ENCODE assay signal across 28 mouse cellular contexts in genomic region chr13:70412788-70413187, GRCm38 (mm10).
DNase-seq lines count a peak whose midpoint lies in the region; ATAC-seq and TF ChIP-seq lines count a peak whose summit lies in the region.
"Had no signal": no experiment of that assay in that cellular context is flagged by ENCODE, and none has a peak within 500 bp of the region (broad histone marks: within the 10 kb centered on the region; RNA-seq: fewer than 3 reads in every experiment).

No protein-coding gene starts in this region.

- no peak overlapping the region for H3K27ac ChIP-seq in layer of hippocampus, adult 2 months
- H3K27ac ChIP-seq in hindbrain, embryonic 13.5 days = no peak overlapping the region
- H3K27ac ChIP-seq in midbrain, embryonic 15.5 days = no peak overlapping the region; the same call in 1 of the 2 replicates
- H3K27ac ChIP-seq: embryonic facial prominence, embryonic 12.5 days; hindbrain, embryonic 15.5 days; left cerebral cortex, adult 2 months; liver, embryonic 15.5 days; neural tube, embryonic 13.5 days had no signal

- TF ChIP-seq CTCF in layer of hippocampus, adult 2 months (conservative IDR thresholded peaks at IDR 0.05) = peak; percentile 39

- 22% methylated on average over 1 of the region's 1 CpGs for WGBS in hindbrain, embryonic 13.5 days
- 31% methylated on average over 1 of the region's 1 CpGs for WGBS in midbrain, embryonic 15.5 days

- no peak overlapping the region for H3K4me3 ChIP-seq in layer of hippocampus, adult 2 months
- H3K4me3 ChIP-seq in hindbrain, embryonic 13.5 days = no peak overlapping the region
- H3K4me3 ChIP-seq in midbrain, embryonic 15.5 days = no peak overlapping the region
- H3K4me3 ChIP-seq: embryonic facial prominence, embryonic 12.5 days; heart, embryonic 12.5 days; hindbrain, embryonic 15.5 days; left cerebral cortex, adult 2 months; liver, embryonic 15.5 days; myocyte; neural tube, embryonic 13.5 days had no signal

- H3K27me3 ChIP-seq in hindbrain, embryonic 13.5 days = no peaks in the 10 kb centered on the region
- H3K27me3 ChIP-seq in midbrain, embryonic 15.5 days (replicated peaks) = no peaks in the 10 kb centered on the region
- H3K27me3 ChIP-seq: embryonic facial prominence, embryonic 12.5 days; heart, embryonic 12.5 days; hindbrain, embryonic 15.5 days; liver, embryonic 15.5 days; neural tube, embryonic 13.5 days had no signal

- peak; percentile 2 for DNase-seq in embryo, embryonic 10.5 days (ENCODE audit: low spot score)
- DNase-seq in embryo, embryonic 10 days (ENCODE audit: low spot score) = no peak
- DNase-seq in layer of hippocampus, adult 2 months (ENCODE audit: low spot score in 2 of 2) = no peak
- no peak for DNase-seq in layer of hippocampus, postnatal 14 days (ENCODE audit: low spot score in 2 of 2)
- no peak for DNase-seq in lung, adult 18-20 months
- DNase-seq in kidney, postnatal 10 days = no peak
- DNase-seq: adrenal gland, adult 8-10 months; cerebellum, adult 2 months; cerebellum, postnatal 36 days; heart, postnatal 10 days; kidney, postnatal 4 days; layer of hippocampus, adult 9-11 months; lung, postnatal 4 days; retina, postnatal 1 day; right cerebral cortex, postnatal 25 days; spleen, adult 18-20 months; thymus, postnatal 14 days had no signal

- no peaks in the 10 kb centered on the region for H3K36me3 ChIP-seq in hindbrain, embryonic 13.5 days
- no peaks in the 10 kb centered on the region for H3K36me3 ChIP-seq in midbrain, embryonic 15.5 days (replicated peaks)
- H3K36me3 ChIP-seq: embryonic facial prominence, embryonic 12.5 days; heart, embryonic 12.5 days; hindbrain, embryonic 15.5 days; liver, embryonic 15.5 days; neural tube, embryonic 13.5 days had no signal

- H3K4me1 ChIP-seq in hindbrain, embryonic 13.5 days (replicated peaks) = no peaks in the 10 kb centered on the region
- H3K4me1 ChIP-seq in midbrain, embryonic 15.5 days = 0 out of 2 replicates have a peak, but pooled peaks cover 1% of the 10 kb centered on the region
- H3K4me1 ChIP-seq: embryonic facial prominence, embryonic 12.5 days; heart, embryonic 12.5 days; liver, embryonic 15.5 days; neural tube, embryonic 13.5 days had no signal

- no peaks in the 10 kb centered on the region for H3K9me3 ChIP-seq in hindbrain, embryonic 13.5 days
- no peaks in the 10 kb centered on the region for H3K9me3 ChIP-seq in midbrain, embryonic 15.5 days
- H3K9me3 ChIP-seq: embryonic facial prominence, embryonic 12.5 days; heart, embryonic 12.5 days; hindbrain, embryonic 15.5 days; liver, embryonic 15.5 days; neural tube, embryonic 13.5 days had no signal

- no peak overlapping the region for H3K4me2 ChIP-seq in hindbrain, embryonic 13.5 days
- H3K4me2 ChIP-seq in midbrain, embryonic 15.5 days = no peak overlapping the region
- H3K4me2 ChIP-seq: embryonic facial prominence, embryonic 12.5 days; heart, embryonic 12.5 days; hindbrain, embryonic 15.5 days; liver, embryonic 15.5 days; neural tube, embryonic 13.5 days had no signal

- peak; percentile 49; the same call in 1 of the 2 replicates for ATAC-seq in hindbrain, embryonic 13.5 days (ENCODE audit: low FRiP score)
- ATAC-seq in midbrain, embryonic 15.5 days (replicated peaks) = peak; percentile 75; the same call in 1 of the 2 replicates
- ATAC-seq: activated CD4-positive, CD25-positive, alpha-beta regulatory T cell, adult 4 months; intestine, embryonic 16.5 days had no signal

- H3K9ac ChIP-seq in hindbrain, embryonic 13.5 days = no peak overlapping the region
- H3K9ac ChIP-seq in midbrain, embryonic 15.5 days = no peak overlapping the region
- H3K9ac ChIP-seq: embryonic facial prominence, embryonic 12.5 days; heart, embryonic 12.5 days; hindbrain, embryonic 15.5 days; liver, embryonic 15.5 days; neural tube, embryonic 13.5 days had no signal
